Mouse (Mus musculus) midbrain, embryonic 10.5 days (tissue): ENCODE measurements around the gene Plb1. TPM values are rescaled to one million over a fixed set of nuclear protein-coding genes. Genes with fewer than 3 reads are reported as not detected.
A peak's percentile ranks its signal among the peaks of the same experiment; 100 is the strongest.

Experiments
- DNase-seq: peaks from one replicate; pipeline ENCODE4 v3.0.0-alpha.2; 2017; ENCODE audit warnings: low spot score
- H3K27ac ChIP-seq: fragments of 300-500 bp; sonication (generic); replicated peaks from 2 replicates; pipeline ENCODE4 v1.5.1; 2016; ENCODE audit warnings: mild to moderate bottlenecking
- H3K27me3 ChIP-seq: fragments of 300-500 bp; sonication (generic); 2 replicates; pipeline ENCODE4 v1.6.1; 2016; ENCODE audit warnings: low read depth, mild to moderate bottlenecking; ENCODE audit not compliant: poor library complexity, severe bottlenecking
- H3K36me3 ChIP-seq: fragments of 300-500 bp; sonication (generic); 2 replicates; pipeline ENCODE4 v1.6.1; 2016; ENCODE audit warnings: mild to moderate bottlenecking, moderate library complexity
- H3K4me1 ChIP-seq: fragments of 300-500 bp; sonication (generic); 2 replicates; pipeline ENCODE4 v1.6.1; 2016
- H3K4me3 ChIP-seq: fragments of 300-500 bp; sonication (generic); 2 replicates; pipeline ENCODE4 v1.5.1; 2016; ENCODE audit warnings: mild to moderate bottlenecking, moderate library complexity
- H3K9me3 ChIP-seq: fragments of 300-500 bp; sonication (generic); replicated peaks from 2 replicates; pipeline ENCODE4 v1.6.1; 2016; ENCODE audit warnings: mild to moderate bottlenecking
- WGBS: fragments of 180-500 bp; shearing (Covaris S2); methylation state at CpG from one replicate; pipeline ENCODE4 v1.1.7; 2016; 5-methylcytosine and 5-hydroxymethylcytosine counted together
- polyA plus RNA-seq: library from polyadenylated mRNA; unstranded; fragments of >200 nt; fragmentation: Nextera tagmentation; extraction: Ambion mirVana; gene quantifications from 2 replicates; pipeline ENCODE4 v1.2.1, GENCODE M21; 2016

Plb1 gene
- polyA plus RNA-seq, 1 experiment from 2014 or later: 0.05 TPM

DNA sequence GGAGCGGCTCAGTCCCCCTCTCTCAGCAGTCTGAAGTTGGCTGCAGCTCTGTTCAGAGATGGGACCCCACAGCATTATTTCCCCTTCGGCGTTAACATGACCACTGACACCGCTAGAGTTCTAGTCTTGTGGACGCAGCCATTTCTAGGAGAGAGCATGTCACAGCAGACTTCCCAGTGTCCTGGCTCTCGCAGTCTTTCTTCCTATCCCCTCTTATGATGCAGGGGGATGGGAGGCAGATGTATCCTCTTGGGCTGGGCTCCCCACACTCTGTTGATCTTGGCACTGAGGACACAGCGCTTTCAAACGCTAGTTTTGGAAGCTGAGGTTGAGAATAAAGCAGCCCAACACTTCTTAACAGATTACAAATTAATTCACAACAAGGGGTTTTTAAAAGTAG is 24.0 kb upstream of the Plb1 start:
- WGBS: 81% methylated on average over 8 of the region's 8 CpGs
- no peaks in the 10 kb centered on the region for H3K9me3 ChIP-seq
- H3K27ac ChIP-seq: no peak overlapping the region

DNA sequence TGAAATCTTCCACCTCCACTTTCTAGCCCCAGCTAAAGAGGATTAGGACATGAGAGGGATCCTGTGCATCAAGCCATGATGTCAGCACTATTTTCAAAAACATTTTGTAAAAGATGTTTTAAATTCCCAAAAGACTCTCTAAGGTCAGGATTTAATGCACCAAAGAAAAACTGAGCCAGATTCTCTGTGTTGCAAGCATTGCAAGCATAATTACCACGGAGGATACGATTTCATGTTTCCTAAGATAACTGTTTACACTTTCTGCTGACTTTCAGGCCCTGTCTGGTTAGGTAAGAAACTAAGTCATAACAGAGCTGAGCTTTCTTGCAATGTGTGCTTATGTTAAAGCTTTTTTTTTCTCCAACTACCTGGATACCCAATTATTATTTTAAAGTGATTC is 21.5 kb upstream of the Plb1 start:
- no peak for DNase-seq
- WGBS: 49% methylated on average over 2 of the region's 2 CpGs
- Histone ChIP-seq H3K36me3 (no peaks in the 10 kb centered on the region), H3K27ac (0 out of 2 replicates have a peak overlapping the region, but pooled peaks have one; percentile 33), H3K4me1 (peaks cover 12% of the 10 kb centered on the region), H3K4me3 (no peak overlapping the region), H3K27me3 (no peaks in the 10 kb centered on the region), H3K9me3 (no peaks in the 10 kb centered on the region)

More for the DNA sequence above, 24.0 kb upstream of the Plb1 start:
- Histone ChIP-seq H3K36me3 (no peaks in the 10 kb centered on the region), H3K4me3 (no peak overlapping the region), H3K4me1 (peaks cover 9% of the 10 kb centered on the region), H3K27me3 (no peaks in the 10 kb centered on the region)
- DNase-seq: no peak

DNA sequence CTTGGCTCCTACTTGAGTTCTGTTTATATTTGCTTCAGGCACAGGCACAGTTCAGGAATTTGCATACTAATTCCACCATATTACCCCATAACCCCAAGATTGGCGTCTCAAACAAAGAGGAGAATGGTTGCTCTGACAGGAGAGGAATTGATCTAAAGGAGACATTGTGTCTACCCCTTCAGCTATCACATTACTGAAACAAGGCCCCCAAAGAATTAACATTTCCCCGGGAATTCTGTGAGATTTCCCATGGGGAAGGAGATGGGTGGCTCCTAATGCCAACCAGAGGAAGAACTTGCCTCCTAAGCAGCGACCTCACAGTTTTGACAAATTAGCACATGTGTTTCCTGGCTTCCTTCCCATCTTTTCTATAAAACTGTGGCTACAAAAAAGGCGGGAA is 18.8 kb upstream of the Plb1 start:
- WGBS: 62% methylated on average over 4 of the region's 4 CpGs

DNA sequence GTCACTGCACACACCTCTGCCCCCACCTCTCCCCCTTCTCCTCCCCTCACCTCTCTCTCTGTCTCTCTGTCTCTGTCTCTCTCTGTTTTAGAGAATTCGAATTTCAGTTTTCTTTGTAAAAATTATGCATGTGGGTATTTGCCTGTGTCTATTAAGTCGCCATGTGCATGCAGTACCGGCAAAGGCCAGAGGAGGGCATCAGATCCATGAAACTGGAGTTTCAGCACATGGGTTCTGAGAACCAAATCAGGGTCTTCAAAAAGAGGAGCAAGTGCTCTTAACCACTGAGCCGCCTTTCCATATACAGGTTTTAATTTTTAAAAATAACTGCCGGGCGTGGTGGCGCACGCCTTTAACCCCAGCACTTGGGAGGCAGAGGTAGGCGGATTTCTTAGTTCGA is 17.0 kb upstream of the Plb1 start:
- Histone ChIP-seq H3K27ac (no peak overlapping the region), H3K9me3 (no peaks in the 10 kb centered on the region), H3K27me3 (0 out of 2 replicates have a peak, but pooled peaks cover 4% of the 10 kb centered on the region), H3K36me3 (no peaks in the 10 kb centered on the region), H3K4me3 (no peak overlapping the region), H3K4me1 (peaks cover 9% of the 10 kb centered on the region)
- 71% methylated on average over 10 of the region's 10 CpGs for WGBS
- DNase-seq: peak; percentile 52

More for the DNA sequence above, 18.8 kb upstream of the Plb1 start:
- Histone ChIP-seq H3K27ac (no peak overlapping the region), H3K4me3 (no peak overlapping the region), H3K9me3 (no peaks in the 10 kb centered on the region), H3K4me1 (peaks cover 12% of the 10 kb centered on the region), H3K36me3 (no peaks in the 10 kb centered on the region), H3K27me3 (0 out of 2 replicates have a peak, but pooled peaks cover 4% of the 10 kb centered on the region)
- no peak for DNase-seq

DNA sequence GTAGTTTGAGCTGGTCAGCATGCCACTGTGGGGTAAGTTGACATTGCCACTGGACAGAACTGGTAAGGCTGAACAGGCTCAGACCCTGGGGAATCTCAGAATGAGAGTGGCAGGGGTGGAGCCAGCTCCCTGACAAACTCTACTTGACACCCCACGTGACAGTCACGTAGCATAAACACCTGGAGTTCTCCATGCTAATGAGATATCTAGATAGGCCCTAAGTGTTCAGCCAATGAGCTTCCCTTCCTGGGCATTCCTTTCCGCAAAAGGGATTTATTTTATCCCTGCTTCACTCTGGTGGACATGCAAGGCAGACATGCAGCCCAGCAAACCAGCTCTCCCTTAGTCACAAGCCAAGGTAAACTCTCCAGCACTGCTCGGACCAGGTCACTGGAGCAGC is 16.0 kb upstream of the Plb1 start:
- H3K4me1 ChIP-seq: 0 out of 2 replicates have a peak, but pooled peaks cover 2% of the 10 kb centered on the region
- no peak for DNase-seq
- no peak overlapping the region for H3K4me3 ChIP-seq
- H3K36me3 ChIP-seq: no peaks in the 10 kb centered on the region
- H3K9me3 ChIP-seq: no peaks in the 10 kb centered on the region
- 81% methylated on average over 4 of the region's 4 CpGs for WGBS
- 0 out of 2 replicates have a peak, but pooled peaks cover 4% of the 10 kb centered on the region for H3K27me3 ChIP-seq
- H3K27ac ChIP-seq: no peak overlapping the region

DNA sequence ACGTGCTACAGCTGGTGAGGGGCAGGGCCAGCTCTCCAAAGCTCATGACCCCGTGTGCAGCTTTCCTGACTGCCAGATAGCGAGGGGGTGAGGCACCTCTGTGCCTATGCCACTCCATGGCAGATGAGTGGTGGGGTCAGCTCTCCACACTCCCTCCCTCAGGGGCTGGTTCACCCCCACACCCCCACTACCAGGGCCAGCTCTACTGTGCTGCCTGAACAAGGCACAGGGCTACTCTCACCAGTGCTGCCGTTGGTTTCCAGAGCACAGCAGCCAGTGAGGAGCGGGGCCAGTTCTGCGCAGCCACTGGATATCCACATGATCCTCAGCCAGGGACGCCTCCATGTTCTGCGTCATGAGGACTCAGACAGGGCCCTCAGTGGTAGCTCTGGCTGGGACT is 15.0 kb upstream of the Plb1 start:
- WGBS: 80% methylated on average over 8 of the region's 8 CpGs
- no peak for DNase-seq
- H3K27me3 ChIP-seq: 0 out of 2 replicates have a peak, but pooled peaks cover 4% of the 10 kb centered on the region

DNA sequence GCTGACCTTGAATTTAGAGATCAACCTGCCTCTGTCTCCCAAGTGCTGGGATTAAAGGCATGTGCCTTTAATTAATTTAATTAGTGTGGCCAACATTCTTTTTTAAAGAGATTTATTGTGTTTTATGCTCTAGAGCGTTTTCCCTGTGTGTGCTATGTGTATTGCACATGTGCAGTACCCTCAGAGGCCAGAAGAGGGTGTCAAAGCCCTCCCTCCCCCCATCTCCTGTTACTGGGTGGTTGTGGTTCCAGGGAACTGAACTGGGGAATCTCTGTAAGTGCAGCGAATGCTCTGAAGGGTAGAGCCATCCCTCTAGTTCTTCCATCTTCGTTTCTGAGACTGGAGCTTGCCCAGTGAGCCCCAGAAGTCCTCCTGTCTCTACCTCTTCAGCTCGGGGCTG is 2.1 kb upstream of the Plb1 start:
- no peaks in the 10 kb centered on the region for H3K9me3 ChIP-seq
- 43% methylated on average over 4 of the region's 4 CpGs for WGBS
- no peaks in the 10 kb centered on the region for H3K27me3 ChIP-seq
- H3K36me3 ChIP-seq: no peaks in the 10 kb centered on the region
- DNase-seq: peak; percentile 49
- H3K27ac ChIP-seq: no peak overlapping the region
- H3K4me1 ChIP-seq: no peaks in the 10 kb centered on the region
- no peak overlapping the region for H3K4me3 ChIP-seq

More for the DNA sequence above, 15.0 kb upstream of the Plb1 start:
- Histone ChIP-seq H3K27ac (0 out of 2 replicates have a peak overlapping the region, but pooled peaks have one; percentile 20), H3K4me1 (0 out of 2 replicates have a peak, but pooled peaks cover 2% of the 10 kb centered on the region), H3K4me3 (no peak overlapping the region), H3K36me3 (no peaks in the 10 kb centered on the region), H3K9me3 (no peaks in the 10 kb centered on the region)

DNA sequence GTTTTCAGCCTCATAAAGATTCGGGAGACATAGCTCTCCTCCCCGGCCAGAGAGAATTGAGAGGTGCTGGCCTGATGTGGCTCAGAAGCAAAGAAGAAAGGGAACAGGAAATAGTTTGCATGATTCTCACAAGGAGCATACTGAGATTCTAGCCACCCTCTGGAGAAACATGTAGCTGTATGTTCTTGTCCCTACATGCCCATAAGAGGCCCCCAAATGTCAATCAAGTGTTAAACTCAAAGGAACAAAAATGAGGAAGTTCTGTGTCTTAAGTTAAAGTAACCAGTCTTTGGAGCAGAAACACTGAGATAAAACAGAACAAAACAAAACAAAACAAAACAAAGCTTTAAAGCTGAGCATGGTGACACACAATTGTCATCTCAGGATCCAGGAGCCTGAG is 6.8 kb downstream of the Plb1 start:
- Histone ChIP-seq H3K27me3 (no peaks in the 10 kb centered on the region), H3K4me3 (no peak overlapping the region), H3K36me3 (no peaks in the 10 kb centered on the region), H3K27ac (no peak overlapping the region), H3K4me1 (no peaks in the 10 kb centered on the region), H3K9me3 (no peaks in the 10 kb centered on the region)
- no peak for DNase-seq
- 87% methylated on average over 2 of the region's 2 CpGs for WGBS

DNA sequence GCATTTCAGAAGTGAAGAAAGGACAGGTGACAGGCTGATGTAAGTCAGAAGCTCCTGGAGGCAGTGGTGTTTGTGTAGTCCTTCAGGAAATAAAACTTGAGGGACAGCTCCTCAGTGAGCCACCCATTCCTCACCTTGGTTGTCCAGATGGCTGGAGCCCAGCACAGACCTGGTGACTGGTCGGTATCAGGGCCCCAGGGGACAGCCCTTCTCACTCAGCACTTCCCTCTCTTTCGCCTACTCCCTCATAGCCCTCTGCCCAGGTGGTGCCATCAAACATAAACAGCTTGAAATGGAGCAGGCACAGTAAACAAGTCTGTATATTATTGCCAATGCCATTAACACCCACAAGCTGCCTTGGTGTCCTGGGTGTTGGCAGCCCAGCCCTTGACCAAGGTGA is 8.2 kb downstream of the Plb1 start:
- Histone ChIP-seq H3K9me3 (no peaks in the 10 kb centered on the region), H3K27me3 (no peaks in the 10 kb centered on the region), H3K27ac (no peak overlapping the region), H3K4me1 (no peaks in the 10 kb centered on the region), H3K4me3 (no peak overlapping the region), H3K36me3 (no peaks in the 10 kb centered on the region)
- WGBS: 58% methylated on average over 2 of the region's 2 CpGs
- no peak for DNase-seq

DNA sequence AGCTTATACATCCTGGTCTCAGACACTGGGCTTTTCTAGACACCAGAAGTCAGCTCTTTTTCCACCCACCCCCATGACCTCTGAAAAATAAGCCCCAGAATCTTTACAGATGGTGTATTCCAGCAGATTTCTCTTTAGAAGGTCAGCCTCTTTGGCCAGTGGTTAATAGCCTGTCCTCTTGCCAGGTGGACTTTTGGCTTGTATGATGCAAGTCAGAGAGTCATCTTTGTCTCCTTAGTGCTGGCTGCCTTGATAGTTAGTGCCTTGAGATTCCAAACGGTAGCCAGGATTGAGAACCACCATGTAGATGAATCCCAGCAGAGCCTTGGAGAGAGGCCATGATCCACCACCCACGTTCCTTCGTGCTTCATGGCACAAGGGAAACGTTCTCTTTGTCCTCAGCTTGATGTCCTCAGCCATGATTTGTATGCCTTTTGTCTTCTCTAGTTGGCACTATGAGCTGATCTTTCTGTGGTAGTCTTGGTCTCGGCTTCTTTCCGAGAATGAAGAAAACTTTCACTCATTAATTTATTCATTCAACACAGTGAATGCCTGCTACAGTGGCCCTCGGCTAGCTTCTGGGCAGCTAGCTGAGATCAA is 10.9 kb downstream of the Plb1 start:
- DNase-seq: no peak

DNA sequence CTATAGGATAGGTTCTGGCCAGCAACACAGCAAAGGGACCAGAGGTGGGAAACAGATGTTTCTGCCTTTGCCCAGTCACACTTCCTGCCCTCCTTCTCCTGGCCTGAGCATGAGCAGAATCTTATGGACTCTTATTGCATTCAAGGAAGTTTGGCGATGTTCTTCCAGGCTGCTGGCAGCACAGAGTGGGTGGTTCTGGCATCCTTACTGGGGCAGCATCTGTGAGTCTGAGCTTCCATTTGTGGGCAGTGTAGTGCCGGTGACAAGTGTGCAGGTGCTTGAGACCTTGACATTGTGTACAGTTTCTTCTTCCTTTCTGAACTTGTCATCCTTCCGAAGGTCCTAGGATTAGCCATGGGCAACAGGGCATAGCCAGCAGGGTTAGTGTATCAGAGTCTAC is 12.9 kb downstream of the Plb1 start:
- DNase-seq: no peak
- no peaks in the 10 kb centered on the region for H3K4me1 ChIP-seq
- H3K4me3 ChIP-seq: no peak overlapping the region
- 96% methylated on average over 3 of the region's 3 CpGs for WGBS
- no peaks in the 10 kb centered on the region for H3K9me3 ChIP-seq
- H3K27ac ChIP-seq: no peak overlapping the region
- H3K27me3 ChIP-seq: no peaks in the 10 kb centered on the region
- no peaks in the 10 kb centered on the region for H3K36me3 ChIP-seq

More for the DNA sequence above, 10.9 kb downstream of the Plb1 start:
- Histone ChIP-seq H3K27me3 (no peaks in the 10 kb centered on the region), H3K4me3 (no peak overlapping the region), H3K9me3 (no peaks in the 10 kb centered on the region), H3K27ac (no peak overlapping the region), H3K36me3 (no peaks in the 10 kb centered on the region), H3K4me1 (no peaks in the 10 kb centered on the region)
- WGBS: 68% methylated on average over 7 of the region's 7 CpGs

DNA sequence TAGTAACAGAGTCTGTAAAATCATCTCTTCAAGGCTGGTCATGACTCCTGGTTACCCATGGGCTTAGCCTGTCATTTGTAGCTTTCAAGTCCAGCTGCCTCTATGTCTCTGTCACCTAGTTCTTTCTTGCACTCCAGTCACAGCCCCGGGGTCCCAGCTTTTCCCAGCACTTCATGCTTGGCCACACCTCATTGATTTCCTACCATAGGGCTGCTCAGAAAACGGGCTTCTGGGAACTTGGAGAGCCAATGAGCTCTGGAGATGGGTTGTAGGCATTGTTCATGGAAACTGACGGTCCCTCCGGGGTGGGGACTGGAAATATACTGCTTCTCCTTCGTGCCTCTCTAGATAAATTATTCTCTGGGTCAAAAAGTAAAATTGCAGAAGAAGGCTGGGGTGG is 28.2 kb downstream of the Plb1 start:
- H3K4me3 ChIP-seq: no peak overlapping the region
- WGBS: 44% methylated on average over 5 of the region's 5 CpGs

DNA sequence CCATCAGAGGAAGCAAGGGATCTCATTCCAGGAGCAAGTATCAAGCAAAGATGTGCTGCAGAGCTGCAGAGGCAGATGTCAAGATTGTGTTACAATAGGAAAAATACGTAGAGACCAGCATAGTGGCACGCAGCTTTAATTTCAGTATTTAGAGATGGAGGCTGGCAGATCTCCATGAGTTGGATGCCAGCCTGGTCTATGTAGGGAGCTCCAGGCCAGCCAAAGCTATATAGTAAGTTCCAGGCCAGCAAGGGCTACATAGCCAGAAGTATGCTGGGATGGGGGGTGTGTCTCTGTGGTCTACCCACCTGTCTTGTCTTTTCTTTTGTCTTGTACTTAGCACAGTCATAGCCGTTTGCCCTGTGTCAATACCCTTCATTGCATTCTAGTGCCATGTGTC is 28.7 kb downstream of the Plb1 start:
- Histone ChIP-seq H3K36me3 (no peaks in the 10 kb centered on the region), H3K27ac (no peak overlapping the region), H3K4me3 (no peak overlapping the region), H3K27me3 (no peaks in the 10 kb centered on the region), H3K9me3 (no peaks in the 10 kb centered on the region), H3K4me1 (peaks cover 6% of the 10 kb centered on the region)
- WGBS: 85% methylated on average over 3 of the region's 3 CpGs
- DNase-seq: no peak

More for the DNA sequence above, 28.2 kb downstream of the Plb1 start:
- no peak for DNase-seq
- H3K9me3 ChIP-seq: no peaks in the 10 kb centered on the region
- H3K4me1 ChIP-seq: peaks cover 6% of the 10 kb centered on the region
- no peaks in the 10 kb centered on the region for H3K27me3 ChIP-seq
- no peaks in the 10 kb centered on the region for H3K36me3 ChIP-seq
- no peak overlapping the region for H3K27ac ChIP-seq
